Mouse (Mus musculus): ENCODE data around the gene Aasdh. TPM values are rescaled to one million over a fixed set of nuclear protein-coding genes. Genes with fewer than 3 reads are reported as not detected.

Gene Aasdh
- polyA plus RNA-seq, 1 experiment from 2014 or later: 18.2 TPM

- Histone ChIP-seq H3K9ac (ENCODE audit: low read length) (peak overlapping the region; percentile 35), H3K4me3 (ENCODE audit: low read depth, low read length) (peak overlapping the region; percentile 39), H3K27me3 (replicated peaks; ENCODE audit: control insufficient read depth, insufficient read depth, low read length) (peaks cover 10% of the 10 kb centered on the region; the same call in 1 of the 2 replicates), H3K4me1 (replicated peaks; ENCODE audit: control insufficient read depth, insufficient read depth, low read length) (peaks cover 4% of the 10 kb centered on the region), H3K4me2 (ENCODE audit: low read length) (peak overlapping the region; percentile 68), H3K27ac (ENCODE audit: low read depth) (no peak overlapping the region; the same call in 1 of the 2 replicates), H3K36me3 (ENCODE audit: control insufficient read depth, insufficient read depth, low read length) (no peaks in the 10 kb centered on the region), H3K9me3 (ENCODE audit: control insufficient read depth, low read length) (no peaks in the 10 kb centered on the region)
- DNase-seq (ENCODE audit: low spot score) (peak; percentile 66), ATAC-seq (replicated peaks; ENCODE audit: low FRiP score, low TSS enrichment, low read depth) (no peak)
- WGBS: 28% methylated on average over 62 of the region's 62 CpGs
These were observed 48.0 kb downstream of the Aasdh start for GRCm38 (mm10) chr5:76857103-76858015.

- H3K9ac ChIP-seq (ENCODE audit: low read length): peak overlapping the region; percentile 35; the same call in 1 of the 2 replicates
- WGBS: 34% methylated on average over 25 of the region's 25 CpGs
- peak overlapping the region; percentile 68 for H3K4me2 ChIP-seq (ENCODE audit: low read length)
- H3K4me3 ChIP-seq (ENCODE audit: low read depth, low read length): peak overlapping the region; percentile 39
- H3K27me3 ChIP-seq (replicated peaks; ENCODE audit: control insufficient read depth, insufficient read depth, low read length): peaks cover 10% of the 10 kb centered on the region; the same call in 1 of the 2 replicates
- no peak for DNase-seq (ENCODE audit: low spot score)
- peaks cover 4% of the 10 kb centered on the region for H3K4me1 ChIP-seq (replicated peaks; ENCODE audit: control insufficient read depth, insufficient read depth, low read length)
- no peaks in the 10 kb centered on the region for H3K36me3 ChIP-seq (ENCODE audit: control insufficient read depth, insufficient read depth, low read length)
- H3K27ac ChIP-seq (ENCODE audit: low read depth): no peak overlapping the region
- no peak for ATAC-seq (replicated peaks; ENCODE audit: low FRiP score, low TSS enrichment, low read depth)
- no peaks in the 10 kb centered on the region for H3K9me3 ChIP-seq (ENCODE audit: control insufficient read depth, low read length)
These were observed 49.3 kb downstream of the Aasdh start for GRCm38 (mm10) chr5:76855829-76856600.

GRCm38 (mm10) chr5:76853549-76853948, 51.8 kb downstream of the Aasdh start:
- H3K36me3 ChIP-seq (ENCODE audit: control insufficient read depth, insufficient read depth, low read length): no peaks in the 10 kb centered on the region
- H3K4me3 ChIP-seq (ENCODE audit: low read depth, low read length): no peak overlapping the region
- ATAC-seq (replicated peaks; ENCODE audit: low FRiP score, low TSS enrichment, low read depth) (peak; percentile 83), DNase-seq (ENCODE audit: low spot score) (peak; percentile 89)
- no peak overlapping the region for H3K27ac ChIP-seq (ENCODE audit: low read depth)
- H3K4me1 ChIP-seq (replicated peaks; ENCODE audit: control insufficient read depth, insufficient read depth, low read length): peaks cover 4% of the 10 kb centered on the region
- peaks cover 10% of the 10 kb centered on the region; the same call in 1 of the 2 replicates for H3K27me3 ChIP-seq (replicated peaks; ENCODE audit: control insufficient read depth, insufficient read depth, low read length)
- H3K9me3 ChIP-seq (ENCODE audit: control insufficient read depth, low read length): no peaks in the 10 kb centered on the region
- H3K4me2 ChIP-seq (ENCODE audit: low read length): no peak overlapping the region
- no peak overlapping the region for H3K9ac ChIP-seq (ENCODE audit: low read length)
- WGBS: 24% methylated on average over 10 of the region's 10 CpGs

GRCm38 (mm10) chr5:76851316-76851715, 54.0 kb downstream of the Aasdh start:
- no peak overlapping the region for H3K4me2 ChIP-seq (ENCODE audit: low read length)
- 59% methylated on average over 4 of the region's 4 CpGs for WGBS
- H3K27ac ChIP-seq (ENCODE audit: low read depth): no peak overlapping the region

GRCm38 (mm10) chr5:76847106-76847505, 58.2 kb downstream of the Aasdh start:
- Histone ChIP-seq H3K27me3 (replicated peaks; ENCODE audit: control insufficient read depth, insufficient read depth, low read length) (no peaks in the 10 kb centered on the region), H3K4me2 (ENCODE audit: low read length) (no peak overlapping the region), H3K9ac (ENCODE audit: low read length) (no peak overlapping the region), H3K36me3 (ENCODE audit: control insufficient read depth, insufficient read depth, low read length) (no peaks in the 10 kb centered on the region), H3K9me3 (ENCODE audit: control insufficient read depth, low read length) (no peaks in the 10 kb centered on the region), H3K4me1 (replicated peaks; ENCODE audit: control insufficient read depth, insufficient read depth, low read length) (no peaks in the 10 kb centered on the region), H3K27ac (ENCODE audit: low read depth) (no peak overlapping the region), H3K4me3 (ENCODE audit: low read depth, low read length) (no peak overlapping the region)
- 89% methylated on average over 6 of the region's 6 CpGs for WGBS
- no peak for DNase-seq (ENCODE audit: low spot score)
- no peak for ATAC-seq (replicated peaks; ENCODE audit: low FRiP score, low TSS enrichment, low read depth)

More at GRCm38 (mm10) chr5:76851316-76851715, 54.0 kb downstream of the Aasdh start:
- H3K27me3 ChIP-seq (replicated peaks; ENCODE audit: control insufficient read depth, insufficient read depth, low read length): peaks cover 5% of the 10 kb centered on the region; the same call in 1 of the 2 replicates
- no peaks in the 10 kb centered on the region for H3K9me3 ChIP-seq (ENCODE audit: control insufficient read depth, low read length)
- ATAC-seq (replicated peaks; ENCODE audit: low FRiP score, low TSS enrichment, low read depth): no peak
- H3K4me1 ChIP-seq (replicated peaks; ENCODE audit: control insufficient read depth, insufficient read depth, low read length): peaks cover 4% of the 10 kb centered on the region; the same call in 1 of the 2 replicates
- no peak overlapping the region for H3K9ac ChIP-seq (ENCODE audit: low read length)
- H3K36me3 ChIP-seq (ENCODE audit: control insufficient read depth, insufficient read depth, low read length): no peaks in the 10 kb centered on the region
- DNase-seq (ENCODE audit: low spot score): no peak
- no peak overlapping the region for H3K4me3 ChIP-seq (ENCODE audit: low read depth, low read length)

GRCm38 (mm10) chr5:76844618-76845186, 60.6 kb downstream of the Aasdh start:
- H3K9ac ChIP-seq (ENCODE audit: low read length): no peak overlapping the region
- no peak overlapping the region for H3K4me2 ChIP-seq (ENCODE audit: low read length)
- DNase-seq (ENCODE audit: low spot score) (no peak), ATAC-seq (replicated peaks; ENCODE audit: low FRiP score, low TSS enrichment, low read depth) (no peak)
- WGBS: 54% methylated on average over 14 of the region's 14 CpGs
- no peak overlapping the region for H3K4me3 ChIP-seq (ENCODE audit: low read depth, low read length)
- no peaks in the 10 kb centered on the region for H3K27me3 ChIP-seq (replicated peaks; ENCODE audit: control insufficient read depth, insufficient read depth, low read length)
- H3K27ac ChIP-seq (ENCODE audit: low read depth): no peak overlapping the region
- no peaks in the 10 kb centered on the region for H3K4me1 ChIP-seq (replicated peaks; ENCODE audit: control insufficient read depth, insufficient read depth, low read length)
- no peaks in the 10 kb centered on the region for H3K36me3 ChIP-seq (ENCODE audit: control insufficient read depth, insufficient read depth, low read length)
- no peaks in the 10 kb centered on the region for H3K9me3 ChIP-seq (ENCODE audit: control insufficient read depth, low read length)

GRCm38 (mm10) chr5:76843851-76844419, 61.4 kb downstream of the Aasdh start:
- peak; percentile 45 for ATAC-seq (replicated peaks; ENCODE audit: low FRiP score, low TSS enrichment, low read depth)
- Histone ChIP-seq H3K36me3 (ENCODE audit: control insufficient read depth, insufficient read depth, low read length) (no peaks in the 10 kb centered on the region), H3K9me3 (ENCODE audit: control insufficient read depth, low read length) (no peaks in the 10 kb centered on the region), H3K4me1 (replicated peaks; ENCODE audit: control insufficient read depth, insufficient read depth, low read length) (no peaks in the 10 kb centered on the region), H3K27me3 (replicated peaks; ENCODE audit: control insufficient read depth, insufficient read depth, low read length) (no peaks in the 10 kb centered on the region), H3K4me2 (ENCODE audit: low read length) (no peak overlapping the region), H3K4me3 (ENCODE audit: low read depth, low read length) (no peak overlapping the region), H3K27ac (ENCODE audit: low read depth) (no peak overlapping the region), H3K9ac (ENCODE audit: low read length) (no peak overlapping the region)
- 76% methylated on average over 9 of the region's 9 CpGs for WGBS
- no peak for DNase-seq (ENCODE audit: low spot score)

GRCm38 (mm10) chr5:76843448-76843847, 61.9 kb downstream of the Aasdh start:
- Histone ChIP-seq H3K9ac (ENCODE audit: low read length) (no peak overlapping the region), H3K4me2 (ENCODE audit: low read length) (no peak overlapping the region), H3K27ac (ENCODE audit: low read depth) (no peak overlapping the region), H3K36me3 (ENCODE audit: control insufficient read depth, insufficient read depth, low read length) (no peaks in the 10 kb centered on the region), H3K9me3 (ENCODE audit: control insufficient read depth, low read length) (no peaks in the 10 kb centered on the region), H3K4me3 (ENCODE audit: low read depth, low read length) (no peak overlapping the region), H3K27me3 (replicated peaks; ENCODE audit: control insufficient read depth, insufficient read depth, low read length) (no peaks in the 10 kb centered on the region), H3K4me1 (replicated peaks; ENCODE audit: control insufficient read depth, insufficient read depth, low read length) (no peaks in the 10 kb centered on the region)
- DNase-seq (ENCODE audit: low spot score) (peak; percentile 79), ATAC-seq (replicated peaks; ENCODE audit: low FRiP score, low TSS enrichment, low read depth) (0 out of 2 replicates have a peak, but pooled peaks have one; percentile 44)
- 17% methylated on average over 4 of the region's 4 CpGs for WGBS

Measured in intestine, embryonic 14.5 days (tissue).